In the genomic region with DNA sequence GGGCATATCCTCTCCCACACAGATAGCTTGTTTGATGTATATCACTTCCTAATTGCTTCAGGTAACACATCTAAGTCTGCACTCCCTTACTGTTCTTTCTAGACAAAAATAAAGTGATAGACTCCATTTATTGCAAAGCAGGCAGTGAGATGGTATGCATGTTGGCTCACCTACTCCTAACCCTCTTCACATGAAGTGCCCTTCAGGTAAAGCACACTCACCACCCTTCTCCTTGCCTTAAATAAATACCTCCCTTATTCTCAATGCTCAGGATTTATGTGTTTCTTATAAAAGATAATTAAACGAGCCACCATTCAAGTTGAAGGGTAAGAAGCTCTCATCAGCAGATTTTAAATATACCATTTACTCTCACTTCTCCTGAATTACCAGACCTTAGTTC, we compare ENCODE assay signal across 20 mouse cellular contexts.
DNase-seq lines count a peak whose midpoint lies in the region; ATAC-seq and TF ChIP-seq lines count a peak whose summit lies in the region.
"Had no signal": no experiment of that assay in that cellular context is flagged by ENCODE, and none has a peak within 500 bp of the region (broad histone marks: within the 10 kb centered on the region; RNA-seq: fewer than 3 reads in every experiment).

No protein-coding gene starts in this region.

- TF ChIP-seq EP300 in lung, postnatal 0 days (IDR thresholded peaks at IDR 0.05): no peak; the same call in 1 of the 2 replicates

- H3K4me1 ChIP-seq in lung, embryonic 14.5 days (ENCODE audit: insufficient read depth): no peaks in the 10 kb centered on the region; the same call in 1 of the 2 replicates
- H3K4me1 ChIP-seq in lung, postnatal 0 days (ENCODE audit: insufficient read depth, low read depth, low read length): peaks cover 4% of the 10 kb centered on the region; the same call in 1 of the 2 replicates
- H3K4me1 ChIP-seq in forebrain, embryonic 10.5 days: no peaks in the 10 kb centered on the region
- H3K4me1 ChIP-seq in hindbrain, embryonic 14.5 days (replicated peaks; ENCODE audit: control insufficient read depth, insufficient read depth, low read length): no peaks in the 10 kb centered on the region
- H3K4me1 ChIP-seq: embryonic facial prominence, embryonic 10.5 days; heart, embryonic 10.5 days; heart, embryonic 13.5 days had no signal

- H3K4me2 ChIP-seq in lung, embryonic 14.5 days: peak overlapping the region; percentile 35; the same call in 1 of the 2 replicates
- peak overlapping the region; percentile 23; the same call in 1 of the 2 replicates for H3K4me2 ChIP-seq in lung, postnatal 0 days (replicated peaks; ENCODE audit: low read depth, low read length)
- no peak overlapping the region for H3K4me2 ChIP-seq in hindbrain, embryonic 14.5 days (replicated peaks)
- H3K4me2 ChIP-seq: forebrain, embryonic 13.5 days; heart, embryonic 13.5 days; hindbrain, embryonic 15.5 days had no signal

- WGBS in lung, embryonic 14.5 days: 49% methylated on average over 1 of the region's 1 CpGs
- 32% methylated on average over 1 of the region's 1 CpGs for WGBS in lung, postnatal 0 days
- 96% methylated on average over 1 of the region's 1 CpGs for WGBS in forebrain, embryonic 10.5 days
- WGBS in hindbrain, embryonic 14.5 days: 84% methylated on average over 1 of the region's 1 CpGs

- peak overlapping the region; percentile 58; the same call in 1 of the 2 replicates for H3K27ac ChIP-seq in lung, embryonic 14.5 days (ENCODE audit: low read depth)
- no peak overlapping the region for H3K27ac ChIP-seq in lung, postnatal 0 days (ENCODE audit: low read length)
- H3K27ac ChIP-seq in forebrain, embryonic 10.5 days: no peak overlapping the region
- H3K27ac ChIP-seq in hindbrain, embryonic 14.5 days: no peak overlapping the region
- H3K27ac ChIP-seq: embryonic facial prominence, embryonic 10.5 days; embryonic facial prominence, embryonic 13.5 days; forebrain, embryonic 13.5 days; gastrocnemius, adult 2 months; heart, embryonic 10.5 days; heart, embryonic 13.5 days; hindbrain, embryonic 15.5 days had no signal

- H3K9ac ChIP-seq in lung, embryonic 14.5 days: no peak overlapping the region
- H3K9ac ChIP-seq in lung, postnatal 0 days (replicated peaks; ENCODE audit: low read depth): no peak overlapping the region
- no peak overlapping the region for H3K9ac ChIP-seq in hindbrain, embryonic 14.5 days
- H3K9ac ChIP-seq: embryonic facial prominence, embryonic 13.5 days; forebrain, embryonic 13.5 days; heart, embryonic 13.5 days; hindbrain, embryonic 15.5 days had no signal

- intact Hi-C loops in gastrocnemius, postnatal 14 days (cut with DNase I; ENCODE audit: low total_unique reads): no loop called here
- intact Hi-C loops in left cerebral cortex, postnatal 36 days (cut with DNase I): no loop called here

- H3K9me3 ChIP-seq in lung, embryonic 14.5 days (ENCODE audit: low read depth, low read length): no peaks in the 10 kb centered on the region
- no peaks in the 10 kb centered on the region for H3K9me3 ChIP-seq in lung, postnatal 0 days (ENCODE audit: low read length)
- no peaks in the 10 kb centered on the region for H3K9me3 ChIP-seq in forebrain, embryonic 10.5 days
- no peaks in the 10 kb centered on the region for H3K9me3 ChIP-seq in hindbrain, embryonic 14.5 days (ENCODE audit: control insufficient read depth, low read length)
- H3K9me3 ChIP-seq: embryonic facial prominence, embryonic 10.5 days; embryonic facial prominence, embryonic 13.5 days; forebrain, embryonic 13.5 days; heart, embryonic 10.5 days; heart, embryonic 13.5 days; hindbrain, embryonic 15.5 days had no signal

- DNase-seq in lung, adult 18-20 months: peak; percentile 35 to 57
- peak; percentile 55 for DNase-seq in lung, embryonic 14.5 days
- DNase-seq in lung, postnatal 0 days (ENCODE audit: low spot score): peak; percentile 77
- DNase-seq in lung, postnatal 25 days (ENCODE audit: low spot score): peak; percentile 52
- DNase-seq in forebrain, embryonic 10.5 days (ENCODE audit: extremely low spot score, low spot score): no peak
- no peak for DNase-seq in gastrocnemius, postnatal 14 days
- DNase-seq in hindbrain, embryonic 14.5 days (ENCODE audit: low spot score): no peak
- no peak for DNase-seq in left cerebral cortex, postnatal 36 days (ENCODE audit: low spot score in 2 of 2)
- DNase-seq: cerebellum, adult 11 months; cerebellum, adult 2 months; cerebellum, adult 9-11 months; cerebellum, postnatal 36 days had no signal

- H3K4me3 ChIP-seq in lung, embryonic 14.5 days (ENCODE audit: low read depth, low read length): no peak overlapping the region
- H3K4me3 ChIP-seq in lung, postnatal 0 days (ENCODE audit: low read depth, low read length): no peak overlapping the region
- no peak overlapping the region for H3K4me3 ChIP-seq in forebrain, embryonic 10.5 days
- H3K4me3 ChIP-seq in hindbrain, embryonic 14.5 days (replicated peaks; ENCODE audit: low read length): no peak overlapping the region
- H3K4me3 ChIP-seq: embryonic facial prominence, embryonic 10.5 days; embryonic facial prominence, embryonic 13.5 days; erythroblast, embryonic 14.5 days; forebrain, embryonic 13.5 days; gastrocnemius, adult 2 months; heart, embryonic 10.5 days; heart, embryonic 13.5 days; hindbrain, embryonic 15.5 days had no signal

- TF ChIP-seq CTCF in lung, embryonic 14.5 days (IDR thresholded peaks at IDR 0.05; ENCODE audit: low read depth): no peak
- TF ChIP-seq CTCF in lung, postnatal 0 days (IDR thresholded peaks at IDR 0.05): no peak

- no peaks in the 10 kb centered on the region for H3K27me3 ChIP-seq in lung, embryonic 14.5 days (ENCODE audit: insufficient read depth, low read length)
- H3K27me3 ChIP-seq in lung, postnatal 0 days (replicated peaks; ENCODE audit: insufficient read depth, low read length): no peaks in the 10 kb centered on the region
- H3K27me3 ChIP-seq in forebrain, embryonic 10.5 days (ENCODE audit: poor library complexity, severe bottlenecking): no peaks in the 10 kb centered on the region
- H3K27me3 ChIP-seq in hindbrain, embryonic 14.5 days (ENCODE audit: control insufficient read depth, insufficient read depth, low read length): no peaks in the 10 kb centered on the region
- H3K27me3 ChIP-seq: embryonic facial prominence, embryonic 13.5 days; forebrain, embryonic 13.5 days; heart, embryonic 13.5 days; hindbrain, embryonic 15.5 days had no signal

- H3K36me3 ChIP-seq in lung, embryonic 14.5 days (ENCODE audit: insufficient read depth): no peaks in the 10 kb centered on the region
- H3K36me3 ChIP-seq in lung, postnatal 0 days (ENCODE audit: insufficient read depth, low read length): no peaks in the 10 kb centered on the region
- no peaks in the 10 kb centered on the region for H3K36me3 ChIP-seq in forebrain, embryonic 10.5 days (replicated peaks)
- H3K36me3 ChIP-seq in hindbrain, embryonic 14.5 days (replicated peaks; ENCODE audit: control insufficient read depth, insufficient read depth): no peaks in the 10 kb centered on the region
- H3K36me3 ChIP-seq: embryonic facial prominence, embryonic 10.5 days; embryonic facial prominence, embryonic 13.5 days; heart, embryonic 10.5 days; heart, embryonic 13.5 days; hindbrain, embryonic 15.5 days had no signal

- ATAC-seq in lung, embryonic 14.5 days (ENCODE audit: insufficient read depth): peak; percentile 86
- peak; percentile 96 for ATAC-seq in lung, postnatal 0 days
- ATAC-seq in hindbrain, embryonic 14.5 days (ENCODE audit: low FRiP score): no peak

Comparison
In these comparisons a context has a peak if more than half of its experiments do, and no peak if none do; other contexts are left out.
1. DNase-seq: peak in lung, adult 18-20 months (2 of 2), lung, embryonic 14.5 days (single experiment), lung, postnatal 0 days (single experiment) and lung, postnatal 25 days (single experiment); none in forebrain, embryonic 10.5 days (single experiment), gastrocnemius, postnatal 14 days (single experiment), hindbrain, embryonic 14.5 days (single experiment) and left cerebral cortex, postnatal 36 days (0 of 2).